Mouse (Mus musculus): ENCODE results near the gene Gpkow.
"Not testable (repeated sequence)": the region's sequence is repeated elsewhere in the genome, so short reads cannot be mapped to it uniquely, and the experiment has no call there.

Gene Gpkow

GRCm38 (mm10) chrX:7750432-7751116 lies 53.6 kb downstream of the Gpkow start, which contains the start of gene Ccdc120:
Gene Ccdc120, minus strand, starts transcription at chrX:7750905.
- peak; percentile 70 for DNase-seq

- DNase-seq = not testable (repeated sequence)
Measured at GRCm38 (mm10) chrX:7753627-7754026, 56.7 kb downstream of the Gpkow start.

Measured in kidney, adult 18-20 months (tissue).